Mouse (Mus musculus) neural tube, embryonic 10.5 days (tissue): ENCODE results near the gene Galnt18.

ENCODE experiments used
- DNase-seq: peaks from one replicate; pipeline ENCODE4 v3.0.0-alpha.2; 2017; ENCODE audit warnings: low spot score; ENCODE audit errors: extremely low spot score

Gene Galnt18

GRCm38 (mm10) chr7:111714639-111715360 lies 65.0 kb downstream of the Galnt18 start:
- no peak for DNase-seq

- no peak for DNase-seq
Observed at GRCm38 (mm10) chr7:111713828-111714600, 65.8 kb downstream of the Galnt18 start.

- no peak for DNase-seq
Observed at GRCm38 (mm10) chr7:111712797-111713196, 67.0 kb downstream of the Galnt18 start.

- DNase-seq, result no peak
Observed at GRCm38 (mm10) chr7:111711045-111711808, 68.5 kb downstream of the Galnt18 start.

- DNase-seq, result no peak
Observed at GRCm38 (mm10) chr7:111710311-111710710, 69.5 kb downstream of the Galnt18 start.

GRCm38 (mm10) chr7:111708563-111708962 lies 71.2 kb downstream of the Galnt18 start:
- no peak for DNase-seq

GRCm38 (mm10) chr7:111702961-111703360 lies 76.8 kb downstream of the Galnt18 start:
- DNase-seq, result no peak

- no peak for DNase-seq
Observed at GRCm38 (mm10) chr7:111701788-111702187, 78.0 kb downstream of the Galnt18 start.

- DNase-seq, result no peak
Observed at GRCm38 (mm10) chr7:111699446-111699845, 80.3 kb downstream of the Galnt18 start.

- no peak for DNase-seq
Observed at GRCm38 (mm10) chr7:111696226-111696625, 83.6 kb downstream of the Galnt18 start.

GRCm38 (mm10) chr7:111694312-111694711 lies 85.5 kb downstream of the Galnt18 start:
- DNase-seq, result no peak

GRCm38 (mm10) chr7:111692641-111693261 lies 87.0 kb downstream of the Galnt18 start:
- no peak for DNase-seq

GRCm38 (mm10) chr7:111680108-111680507 lies 99.7 kb downstream of the Galnt18 start:
- no peak for DNase-seq

GRCm38 (mm10) chr7:111676483-111676882 lies 103.3 kb downstream of the Galnt18 start:
- no peak for DNase-seq

- no peak for DNase-seq
Observed at GRCm38 (mm10) chr7:111672467-111672866, 107.3 kb downstream of the Galnt18 start.

- DNase-seq, result peak; percentile 16
Observed at GRCm38 (mm10) chr7:111663139-111664073, 116.4 kb downstream of the Galnt18 start.

GRCm38 (mm10) chr7:111658579-111658978 lies 121.2 kb downstream of the Galnt18 start:
- no peak for DNase-seq

GRCm38 (mm10) chr7:111655002-111655401 lies 124.8 kb downstream of the Galnt18 start:
- no peak for DNase-seq

GRCm38 (mm10) chr7:111654526-111654925 lies 125.3 kb downstream of the Galnt18 start:
- DNase-seq, result no peak

- no peak for DNase-seq
Observed at GRCm38 (mm10) chr7:111644362-111644761, 135.4 kb downstream of the Galnt18 start.
